Mouse (Mus musculus): Measurements from ENCODE around the gene Fstl3. TPM values are rescaled to one million over a fixed set of nuclear protein-coding genes. Genes with fewer than 3 reads are reported as not detected.

The Fstl3 gene
- total RNA-seq, 4 experiments from 2014 or later = 0.73 to 1.2 (median 1.1) TPM

DNA sequence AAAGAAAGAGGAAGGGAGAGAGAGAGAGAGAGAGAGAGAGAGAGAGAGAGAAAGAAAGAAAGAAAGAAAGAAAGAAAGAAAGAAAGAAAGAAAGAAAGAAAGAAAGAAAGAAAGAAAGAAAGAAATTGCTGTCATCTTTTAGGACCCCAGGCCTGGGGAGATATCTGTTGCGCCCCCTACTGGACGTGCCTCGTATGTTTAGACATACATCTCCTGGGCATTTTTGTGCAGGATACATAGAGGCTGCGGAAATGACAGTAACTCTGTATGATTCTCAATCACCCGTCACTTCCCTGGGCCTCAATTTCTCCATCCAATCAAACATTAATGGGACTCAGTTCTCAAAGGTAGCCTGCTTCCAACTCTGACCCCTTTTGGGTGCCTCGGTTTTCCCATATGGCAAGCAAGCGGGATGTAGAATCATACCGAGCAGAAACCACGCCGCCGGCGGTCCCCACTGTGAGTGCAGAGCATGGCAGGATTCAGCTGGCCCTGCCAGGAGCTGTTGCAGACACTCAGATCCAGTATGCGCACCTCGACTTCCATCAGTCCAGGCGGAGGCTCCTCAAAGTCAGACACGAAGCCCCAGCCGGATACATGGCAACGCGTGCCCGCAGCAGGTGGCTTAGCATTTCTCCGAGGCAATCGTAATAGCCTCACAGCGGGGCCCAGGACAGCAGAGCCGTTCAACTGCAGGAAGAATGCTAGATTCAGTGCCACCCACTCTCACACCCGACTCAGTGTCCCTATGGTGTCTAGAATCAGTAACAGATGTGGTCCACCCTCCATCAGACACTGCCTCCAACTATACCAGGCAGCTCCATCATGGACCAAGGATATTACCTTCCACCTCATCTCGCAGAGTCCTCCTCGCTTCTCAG, 7.1 kb downstream of the Fstl3 start:
- no peak for DNase-seq (ENCODE audit: low spot score in 2 of 2)

DNA sequence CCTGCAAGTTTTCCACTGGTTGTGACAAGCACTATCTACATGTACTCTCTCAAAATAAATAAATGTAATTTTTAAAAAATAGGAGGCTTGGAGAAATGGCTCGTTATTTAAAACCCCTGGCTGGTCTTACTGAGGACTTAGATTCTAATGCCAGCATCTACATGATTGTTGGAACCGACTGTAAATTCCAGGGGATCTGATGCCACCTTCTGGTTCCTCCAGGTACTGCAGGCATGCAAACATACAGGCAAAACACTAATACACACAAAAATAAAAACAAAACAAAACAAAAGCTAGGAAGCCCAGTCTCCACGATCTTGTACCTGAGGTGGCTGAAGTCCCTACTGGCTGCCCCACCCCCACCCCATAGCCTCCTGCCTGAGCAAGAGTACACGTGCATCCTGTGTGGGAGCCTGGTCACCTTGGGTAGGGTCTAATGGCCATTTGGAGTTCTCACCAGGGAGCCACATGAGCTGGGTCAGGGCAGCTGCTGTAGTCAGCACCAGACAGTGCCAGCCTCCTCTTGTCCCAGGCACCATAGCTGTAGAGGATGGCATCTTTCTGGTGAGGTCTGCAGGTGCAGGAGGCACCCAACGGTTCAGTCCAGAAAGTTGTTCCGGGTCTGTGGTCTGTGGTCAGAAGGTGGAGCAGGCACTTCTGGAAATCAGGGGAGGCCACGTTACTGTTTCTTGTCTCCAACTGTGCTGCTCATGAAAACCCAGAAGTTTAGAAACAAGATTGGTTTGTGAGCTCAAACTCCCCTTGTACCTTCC, 11.5 kb downstream of the Fstl3 start:
- DNase-seq (ENCODE audit: low spot score in 2 of 2) = peak; percentile 56 to 70

- no peak for DNase-seq (ENCODE audit: low spot score in 2 of 2)
Measured at GRCm38 (mm10) chr10:79789581-79789980, 12.5 kb downstream of the Fstl3 start.

DNA sequence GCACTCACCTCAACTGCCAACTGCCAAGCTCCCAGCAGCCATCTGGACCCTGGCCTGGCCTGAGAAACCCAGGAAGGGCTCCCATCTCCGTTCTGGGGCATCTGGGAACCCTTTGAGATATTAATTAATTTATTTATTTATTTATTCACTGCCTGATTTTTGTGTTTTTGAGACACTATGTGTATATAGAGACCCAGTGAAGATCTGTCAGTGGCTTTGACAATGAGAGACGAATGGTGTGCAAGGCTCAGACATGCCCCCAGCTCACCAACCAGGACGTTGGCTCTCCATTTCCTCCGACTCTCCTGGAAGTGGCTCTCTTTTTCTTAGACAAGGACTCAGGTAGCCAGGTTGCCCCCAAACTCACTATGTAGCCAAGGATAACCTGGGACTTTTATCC, 13.8 kb downstream of the Fstl3 start, which contains the start of gene Prss57:
Gene Prss57 (minus strand): TSS at position 101 of the 400 bp plus-strand sequence.
- no peak for DNase-seq (ENCODE audit: low spot score in 2 of 2)

DNA sequence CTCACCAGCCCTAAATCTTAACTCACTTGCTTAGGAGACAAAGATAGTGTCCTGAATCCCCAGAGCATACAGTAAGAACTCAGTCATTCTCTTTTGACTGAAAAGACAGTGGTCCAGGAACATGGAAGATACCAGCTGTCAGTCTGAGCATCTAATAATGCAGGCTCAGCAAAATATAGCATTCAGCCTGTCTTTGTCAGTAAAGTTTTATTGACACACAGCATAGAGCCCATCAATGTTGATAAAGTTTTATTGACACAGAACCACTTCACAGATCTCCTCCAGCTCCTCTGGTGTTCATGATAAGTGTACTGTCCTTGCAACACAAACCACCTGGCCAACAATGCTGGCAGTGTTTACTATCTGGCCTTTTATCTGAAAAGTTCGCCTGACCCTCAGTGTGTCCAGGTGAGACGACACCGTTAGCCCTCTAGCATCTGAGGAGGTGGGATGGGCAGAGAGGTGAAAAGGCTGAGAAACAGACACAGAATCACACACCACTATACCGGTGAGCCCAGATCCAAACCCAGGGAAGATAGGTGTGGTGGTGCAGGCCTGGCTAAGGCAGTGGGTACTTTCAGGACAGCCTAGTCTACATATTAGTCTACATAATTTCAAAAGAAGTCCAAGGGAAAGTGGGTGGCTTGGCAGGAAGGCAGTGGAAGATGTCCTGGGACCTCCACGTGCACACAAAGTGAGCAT, 15.4 kb downstream of the Fstl3 start:
- no peak for DNase-seq (ENCODE audit: low spot score in 2 of 2)

- peak; percentile 52 to 73 for DNase-seq (ENCODE audit: low spot score in 2 of 2)
Measured at GRCm38 (mm10) chr10:79793051-79793737, 16.1 kb downstream of the Fstl3 start, which contains the start of gene Palm. TSS of gene Palm (plus strand) at chr10:79793572.

GRCm38 (mm10) chr10:79793738-79794490, 16.8 kb downstream of the Fstl3 start:
- peak in 1 of 2 experiments; percentile 32 for DNase-seq (ENCODE audit: low spot score in 2 of 2)

- peak; percentile 80 to 90 for DNase-seq (ENCODE audit: low spot score in 2 of 2)
Measured at GRCm38 (mm10) chr10:79794491-79794931, 17.4 kb downstream of the Fstl3 start.

GRCm38 (mm10) chr10:79795905-79796304, 18.8 kb downstream of the Fstl3 start:
- DNase-seq (ENCODE audit: low spot score in 2 of 2) = no peak

- peak in 1 of 2 experiments; percentile 60 for DNase-seq (ENCODE audit: low spot score in 2 of 2)
Measured at GRCm38 (mm10) chr10:79797326-79797725, 20.3 kb downstream of the Fstl3 start.

DNA sequence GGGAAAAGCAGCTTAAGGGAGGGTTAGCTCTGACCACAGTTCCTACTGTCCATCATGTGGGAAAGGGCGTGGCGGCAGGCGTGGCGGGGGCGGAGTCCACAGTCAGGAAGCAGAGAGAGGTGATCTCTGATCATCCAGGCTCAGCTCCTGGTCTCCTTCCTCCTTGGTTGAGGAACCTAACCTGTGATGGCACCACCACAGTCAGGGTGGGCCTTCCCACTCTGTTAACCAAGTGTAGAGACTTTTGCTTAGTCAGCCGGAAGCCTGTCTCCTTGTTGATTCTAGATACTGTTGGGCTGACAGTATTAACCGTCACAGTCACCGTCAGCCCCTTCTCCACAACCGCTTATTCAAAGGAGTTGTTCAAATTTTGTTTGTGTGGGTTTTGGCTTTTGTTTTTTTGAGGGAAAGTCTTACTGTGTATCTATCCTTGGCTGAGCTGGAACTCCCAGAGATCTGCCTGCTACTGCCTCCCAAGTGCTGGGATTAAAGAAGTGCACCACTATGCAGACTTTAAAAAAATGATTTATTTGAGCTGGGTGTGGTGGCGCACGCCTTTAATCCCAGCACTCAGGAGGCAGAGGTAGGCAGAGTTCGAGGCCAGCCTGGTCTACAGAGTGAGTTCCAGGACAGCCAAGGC, 21.3 kb downstream of the Fstl3 start:
- no peak for DNase-seq (ENCODE audit: low spot score in 2 of 2)

- DNase-seq (ENCODE audit: low spot score in 2 of 2) = no peak
Measured at GRCm38 (mm10) chr10:79800508-79800907, 23.4 kb downstream of the Fstl3 start.

DNA sequence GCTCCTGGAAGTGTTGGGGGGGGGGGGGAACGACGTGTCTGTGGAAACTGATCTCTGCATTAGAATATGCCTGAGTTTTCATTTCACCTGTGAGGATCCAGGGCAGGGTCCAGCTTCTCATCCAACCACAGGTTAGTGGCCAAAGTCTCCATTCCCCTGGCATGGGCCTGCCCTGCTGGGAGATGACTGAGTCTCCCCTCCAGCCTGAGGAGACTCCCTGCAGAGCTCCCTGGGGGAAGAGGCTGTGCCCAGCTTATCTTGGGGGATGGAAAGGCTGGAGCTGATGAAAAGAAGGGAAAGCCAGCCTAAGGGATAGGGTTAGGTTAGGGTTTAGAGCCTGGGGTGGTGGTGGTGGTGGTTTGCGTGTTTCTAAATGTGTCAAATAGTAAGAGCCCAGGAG, 24.8 kb downstream of the Fstl3 start:
- no peak for DNase-seq (ENCODE audit: low spot score in 2 of 2)

DNA sequence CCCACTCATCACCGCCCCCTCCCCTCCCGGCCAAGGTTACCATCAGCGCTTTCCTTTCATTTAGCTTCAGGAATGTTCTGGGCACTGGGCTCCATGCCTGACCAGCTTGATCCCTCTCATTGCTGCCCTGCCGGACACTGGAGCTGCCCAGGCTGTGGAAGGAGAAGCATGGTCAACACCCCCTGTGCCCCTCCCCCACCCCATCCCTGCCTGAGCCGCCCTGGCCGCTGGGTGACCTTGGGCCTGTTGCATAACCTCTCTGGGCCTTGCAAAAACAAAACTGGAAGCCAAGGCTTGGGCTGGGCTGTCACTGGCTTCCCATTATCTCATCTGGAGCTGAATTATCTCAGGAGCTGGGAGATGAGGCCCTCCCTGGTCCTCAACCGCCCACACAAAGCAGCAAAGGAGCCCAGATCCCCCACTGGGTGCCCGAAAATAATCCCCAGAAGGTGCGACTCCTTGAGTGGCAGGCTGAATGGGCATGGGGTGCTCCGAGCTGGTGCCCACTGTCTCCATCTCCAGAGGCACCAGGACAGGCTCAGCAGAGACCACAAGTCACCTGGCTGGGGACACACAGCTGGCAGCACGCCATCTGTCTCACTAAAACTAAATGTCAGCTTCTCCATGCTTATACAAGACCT, 25.4 kb downstream of the Fstl3 start:
- DNase-seq (ENCODE audit: low spot score in 2 of 2) = peak; percentile 45 to 63

DNA sequence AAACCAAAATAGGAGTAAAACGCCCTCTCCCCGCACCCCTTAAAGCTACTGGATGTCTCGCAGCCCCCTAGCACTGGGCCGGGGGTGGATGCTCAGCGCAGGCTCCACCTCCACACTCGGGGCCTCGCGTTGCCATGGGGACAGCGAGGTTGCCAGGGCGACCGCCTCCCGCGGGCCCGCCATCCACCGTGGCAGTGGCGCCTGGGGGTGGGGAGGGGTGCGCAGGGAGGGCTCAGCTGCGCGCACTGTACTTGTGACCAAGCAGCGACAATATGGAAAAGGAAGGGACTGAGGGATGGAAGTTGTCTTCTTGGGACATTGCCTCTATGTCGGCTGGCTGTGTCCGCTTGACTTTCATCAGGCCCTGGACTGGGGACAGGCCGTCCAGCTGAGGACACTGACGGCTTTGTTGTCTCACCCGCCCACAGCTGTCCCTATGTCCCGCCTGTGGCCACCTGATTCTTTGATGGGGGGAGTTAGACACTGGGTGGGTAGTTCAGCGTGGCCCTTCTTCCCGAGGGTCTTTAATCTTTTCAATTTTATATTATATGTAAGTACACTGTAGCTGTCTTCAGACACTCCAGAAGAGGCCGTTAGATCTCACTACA, 26.7 kb downstream of the Fstl3 start:
- no peak for DNase-seq (ENCODE audit: low spot score in 2 of 2)

DNA sequence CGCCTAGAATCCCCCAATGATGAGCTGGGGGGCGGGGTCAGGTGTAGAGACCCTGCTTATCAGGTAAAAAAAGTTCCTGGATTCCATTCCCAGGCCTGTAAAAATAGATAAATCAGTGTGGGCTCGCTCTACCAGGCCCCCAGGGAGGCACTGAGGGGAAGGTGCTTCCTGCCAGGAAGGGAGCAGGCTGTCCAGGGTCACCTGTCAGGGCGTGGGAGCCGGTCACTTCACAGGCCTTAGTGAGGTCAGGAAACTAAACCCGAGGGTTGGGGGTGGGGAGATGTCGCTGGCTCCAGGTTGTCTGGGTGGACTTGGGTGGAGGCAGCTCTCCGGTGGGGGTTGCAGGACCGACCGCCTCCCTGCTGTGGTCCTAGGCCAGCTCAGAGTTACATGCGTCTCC, 28.6 kb downstream of the Fstl3 start:
- no peak for DNase-seq (ENCODE audit: low spot score in 2 of 2)

- DNase-seq (ENCODE audit: low spot score in 2 of 2) = no peak
Measured at GRCm38 (mm10) chr10:79806331-79806730, 29.3 kb downstream of the Fstl3 start.

- DNase-seq (ENCODE audit: low spot score in 2 of 2) = no peak
Measured at GRCm38 (mm10) chr10:79806972-79807371, 29.9 kb downstream of the Fstl3 start.

- DNase-seq (ENCODE audit: low spot score in 2 of 2) = no peak
Measured at GRCm38 (mm10) chr10:79807826-79808225, 30.8 kb downstream of the Fstl3 start.
